Mouse (Mus musculus): ENCODE measurements around the gene Oog1. TPM values are rescaled to one million over a fixed set of nuclear protein-coding genes. Genes with fewer than 3 reads are reported as not detected.

Gene Oog1
- total RNA-seq (2023) = not detected

DNA sequence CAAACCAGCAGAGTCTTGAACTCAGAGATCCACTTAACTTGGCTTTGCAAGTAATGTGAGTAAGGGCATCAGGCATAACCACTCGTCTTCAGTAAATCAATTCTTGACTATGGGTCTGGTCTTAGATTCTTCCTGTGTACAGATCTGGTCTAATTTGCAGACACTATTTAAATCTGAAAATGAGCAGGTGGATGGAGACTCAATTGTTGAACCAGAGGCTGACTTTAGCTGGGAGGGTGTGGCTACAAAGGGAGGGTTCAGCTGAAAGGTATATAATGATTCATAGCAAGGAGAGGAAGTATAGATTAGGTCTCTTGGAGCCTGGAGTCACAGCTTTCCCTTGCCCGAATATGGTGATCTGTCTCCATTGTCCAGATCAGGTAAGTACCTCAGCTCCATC is at the start of gene Oog1:
Oog1 (plus strand) TSS at position 301 of the 400 bp plus-strand sequence.

GRCm38 (mm10) chr12:87618569-87618968 is 16.1 kb downstream of the Oog1 start, which contains the start of gene Gm4027:
Gene Gm4027 (plus strand): TSS chr12:87618869.

DNA sequence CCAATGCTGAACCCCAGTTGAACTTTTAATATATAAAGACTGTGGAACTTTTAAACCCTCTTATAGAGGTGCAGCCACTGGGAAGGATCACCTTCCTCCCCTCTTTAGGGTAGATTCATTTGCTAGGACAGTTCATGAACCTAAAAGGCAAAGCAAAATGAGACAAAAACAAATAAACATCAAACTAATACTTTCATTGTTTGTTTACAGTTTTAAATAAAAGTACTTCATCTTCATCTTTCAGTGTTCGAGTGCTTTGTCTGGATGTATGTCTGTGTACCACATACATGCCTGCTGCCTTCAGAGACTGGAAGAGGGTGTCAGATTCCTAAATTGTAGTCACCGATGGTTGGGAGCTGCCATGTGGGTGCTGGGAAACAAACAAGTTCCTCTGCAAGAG is 42.0 kb downstream of the Oog1 start, which contains the start of gene Gm16381:
Gm16381 (minus strand) TSS at position 101 of the 400 bp plus-strand sequence.

Other genes with a start within 250 kb of the Oog1 start
- gene Sptlc2, start 214.3 kb upstream of the Oog1 start, total RNA-seq (2023) = 75.7 TPM
- gene Slirp, start 158.8 kb upstream of the Oog1 start, total RNA-seq (2023) = 26.3 TPM
- 94.6 TPM for gene Alkbh1, start 158.7 kb upstream of the Oog1 start, total RNA-seq (2023)
- 93.9 TPM for gene Snw1, start 130.4 kb upstream of the Oog1 start, total RNA-seq (2023)
- gene Gm5788, start 108.0 kb upstream of the Oog1 start, total RNA-seq (2023) = not detected
- not detected for gene Gm8300, start 88.4 kb upstream of the Oog1 start, total RNA-seq (2023)
- gene Gm4027, start 16.2 kb downstream of the Oog1 start, total RNA-seq (2023) = not detected
- gene Gm16381, start 41.9 kb downstream of the Oog1 start, total RNA-seq (2023) = not detected
- not detected for gene Gm21319, start 173.1 kb downstream of the Oog1 start, total RNA-seq (2023)
- gene Gm21936, start 192.8 kb downstream of the Oog1 start, total RNA-seq (2023) = not detected
- not detected for gene BB287469, start 213.9 kb downstream of the Oog1 start, total RNA-seq (2023)
- gene Gm2001, start 239.7 kb downstream of the Oog1 start, total RNA-seq (2023) = not detected

Data from CD4-positive naive resting alpha-beta T cell, adult 76 days (primary cell).